Mouse (Mus musculus): Measurements from ENCODE around the gene Ncoa3. TPM values are rescaled to one million over a fixed set of nuclear protein-coding genes. Genes with fewer than 3 reads are reported as not detected.

Ncoa3 gene
- total RNA-seq, 2 experiments from 2014 or later, result 32.0 to 32.6 TPM

- DNase-seq (ENCODE audit: low spot score in 2 of 2), result no peak
Observed at GRCm38 (mm10) chr2:166031120-166031929, 38.9 kb downstream of the Ncoa3 start.

- no peak for DNase-seq (ENCODE audit: low spot score in 2 of 2)
Observed at GRCm38 (mm10) chr2:166032628-166033027, 40.2 kb downstream of the Ncoa3 start.

GRCm38 (mm10) chr2:166034967-166035490 lies 42.6 kb downstream of the Ncoa3 start:
- no peak for DNase-seq (ENCODE audit: low spot score in 2 of 2)

- DNase-seq (ENCODE audit: low spot score in 2 of 2), result no peak
Observed at GRCm38 (mm10) chr2:166035725-166036124, 43.3 kb downstream of the Ncoa3 start.

GRCm38 (mm10) chr2:166039681-166040080 lies 47.2 kb downstream of the Ncoa3 start:
- no peak for DNase-seq (ENCODE audit: low spot score in 2 of 2)

GRCm38 (mm10) chr2:166042542-166042941 lies 50.1 kb downstream of the Ncoa3 start:
- DNase-seq (ENCODE audit: low spot score in 2 of 2), result no peak

GRCm38 (mm10) chr2:166045006-166045405 lies 52.6 kb downstream of the Ncoa3 start:
- DNase-seq (ENCODE audit: low spot score in 2 of 2), result no peak

- peak in 1 of 2 experiments; percentile 37 for DNase-seq (ENCODE audit: low spot score in 2 of 2)
Observed at GRCm38 (mm10) chr2:166045549-166046501, 53.4 kb downstream of the Ncoa3 start.

GRCm38 (mm10) chr2:166047931-166048330 lies 55.5 kb downstream of the Ncoa3 start:
- no peak for DNase-seq (ENCODE audit: low spot score in 2 of 2)

GRCm38 (mm10) chr2:166048852-166049251 lies 56.4 kb downstream of the Ncoa3 start:
- DNase-seq (ENCODE audit: low spot score in 2 of 2), result no peak

GRCm38 (mm10) chr2:166051421-166051820 lies 59.0 kb downstream of the Ncoa3 start:
- DNase-seq (ENCODE audit: low spot score in 2 of 2), result no peak

- no peak for DNase-seq (ENCODE audit: low spot score in 2 of 2)
Observed at GRCm38 (mm10) chr2:166051966-166052365, 59.5 kb downstream of the Ncoa3 start.

- no peak for DNase-seq (ENCODE audit: low spot score in 2 of 2)
Observed at GRCm38 (mm10) chr2:166054002-166054539, 61.6 kb downstream of the Ncoa3 start.

GRCm38 (mm10) chr2:166059684-166060423 lies 67.4 kb downstream of the Ncoa3 start:
- peak in 1 of 2 experiments; percentile 52 for DNase-seq (ENCODE audit: low spot score in 2 of 2)

- no peak for DNase-seq (ENCODE audit: low spot score in 2 of 2)
Observed at GRCm38 (mm10) chr2:166062008-166062407, 69.6 kb downstream of the Ncoa3 start.

GRCm38 (mm10) chr2:166062431-166062830 lies 70.0 kb downstream of the Ncoa3 start:
- DNase-seq (ENCODE audit: low spot score in 2 of 2), result no peak

- no peak for DNase-seq (ENCODE audit: low spot score in 2 of 2)
Observed at GRCm38 (mm10) chr2:166066434-166066833, 74.0 kb downstream of the Ncoa3 start.

GRCm38 (mm10) chr2:166068261-166068660 lies 75.8 kb downstream of the Ncoa3 start:
- no peak for DNase-seq (ENCODE audit: low spot score in 2 of 2)

- DNase-seq (ENCODE audit: low spot score in 2 of 2), result no peak
Observed at GRCm38 (mm10) chr2:166069164-166069563, 76.7 kb downstream of the Ncoa3 start.

GRCm38 (mm10) chr2:166069738-166070137 lies 77.3 kb downstream of the Ncoa3 start:
- no peak for DNase-seq (ENCODE audit: low spot score in 2 of 2)

GRCm38 (mm10) chr2:166071481-166071880 lies 79.0 kb downstream of the Ncoa3 start:
- no peak for DNase-seq (ENCODE audit: low spot score in 2 of 2)
